Mouse (Mus musculus): ENCODE data around the gene Stx12. TPM values are rescaled to one million over a fixed set of nuclear protein-coding genes. Genes with fewer than 3 reads are reported as not detected.

Stx12 gene
- total and polyA plus RNA-seq, 3 experiments: 6.7 to 39.6 (median 34.8) TPM

GRCm38 (mm10) chr4:132873481-132874362 lies 10.6 kb downstream of the Stx12 start:
- Histone ChIP-seq H3K4me3 (ENCODE audit: low read depth, low read length) (no peak overlapping the region), H3K36me3 (replicated peaks) (peaks cover 82% of the 10 kb centered on the region), H3K9me3 (replicated peaks) (no peaks in the 10 kb centered on the region), H3K4me1 (ENCODE audit: insufficient read depth, low read depth, low read length) (peaks cover 10% of the 10 kb centered on the region; the same call in 1 of the 2 replicates), H3K27me3 (ENCODE audit: insufficient read depth, low read length) (no peaks in the 10 kb centered on the region)
- ATAC-seq (ENCODE audit: extremely low read depth, insufficient number of reproducible peaks, low FRiP score, poor library complexity, severe bottlenecking) (no peak), DNase-seq (ENCODE audit: low spot score) (no peak)
- TF ChIP-seq GATA2 (IDR thresholded peaks at IDR 0.05; ENCODE audit: borderline replicate concordance, low read depth, low read length): no peak
- no peak for TF ChIP-seq GATA1 (IDR thresholded peaks at IDR 0.05; ENCODE audit: borderline replicate concordance, low read length)
- TF ChIP-seq CTCF (IDR thresholded peaks at IDR 0.05; ENCODE audit: low read depth, low read length): no peak
- TF ChIP-seq TAL1 (conservative IDR thresholded peaks at IDR 0.05; ENCODE audit: low read depth, low read length): no peak
- TF ChIP-seq POLR2AphosphoS5 (IDR thresholded peaks at IDR 0.05; ENCODE audit: insufficient replicate concordance, low read depth, low read length): no peak

DNA sequence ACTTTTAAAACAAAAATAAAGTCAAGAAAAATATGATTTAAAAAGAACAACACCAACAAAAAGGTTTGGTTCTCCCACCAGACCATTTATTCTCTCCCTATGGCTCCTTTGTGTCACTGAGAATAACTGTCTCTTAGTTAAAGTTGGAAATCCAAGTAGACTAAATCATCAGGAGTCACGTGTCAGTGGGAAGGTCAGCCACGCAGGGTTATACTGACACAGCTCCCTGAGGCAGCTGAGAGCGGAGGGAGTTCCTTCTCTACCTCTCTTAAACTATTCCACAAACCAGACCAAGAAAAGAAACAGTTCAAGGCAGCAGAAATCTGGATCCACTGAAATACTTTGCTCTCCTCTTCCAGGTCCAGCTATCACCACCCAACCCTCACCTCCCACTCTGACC lies 13.2 kb downstream of the Stx12 start:
- no peak overlapping the region for H3K4me3 ChIP-seq (ENCODE audit: low read depth, low read length)
- no peaks in the 10 kb centered on the region for H3K27me3 ChIP-seq (ENCODE audit: insufficient read depth, low read length)
- no peak for ATAC-seq (ENCODE audit: extremely low read depth, insufficient number of reproducible peaks, low FRiP score, poor library complexity, severe bottlenecking)
- H3K9me3 ChIP-seq (replicated peaks): no peaks in the 10 kb centered on the region
- no peak for TF ChIP-seq GATA1 (IDR thresholded peaks at IDR 0.05; ENCODE audit: borderline replicate concordance, low read length)
- TF ChIP-seq TAL1 (conservative IDR thresholded peaks at IDR 0.05; ENCODE audit: low read depth, low read length): no peak
- no peak for TF ChIP-seq POLR2AphosphoS5 (IDR thresholded peaks at IDR 0.05; ENCODE audit: insufficient replicate concordance, low read depth, low read length)
- H3K4me1 ChIP-seq (ENCODE audit: insufficient read depth, low read depth, low read length): peaks cover 5% of the 10 kb centered on the region; the same call in 1 of the 2 replicates
- H3K36me3 ChIP-seq (replicated peaks): peaks cover 85% of the 10 kb centered on the region
- DNase-seq (ENCODE audit: low spot score): no peak

DNA sequence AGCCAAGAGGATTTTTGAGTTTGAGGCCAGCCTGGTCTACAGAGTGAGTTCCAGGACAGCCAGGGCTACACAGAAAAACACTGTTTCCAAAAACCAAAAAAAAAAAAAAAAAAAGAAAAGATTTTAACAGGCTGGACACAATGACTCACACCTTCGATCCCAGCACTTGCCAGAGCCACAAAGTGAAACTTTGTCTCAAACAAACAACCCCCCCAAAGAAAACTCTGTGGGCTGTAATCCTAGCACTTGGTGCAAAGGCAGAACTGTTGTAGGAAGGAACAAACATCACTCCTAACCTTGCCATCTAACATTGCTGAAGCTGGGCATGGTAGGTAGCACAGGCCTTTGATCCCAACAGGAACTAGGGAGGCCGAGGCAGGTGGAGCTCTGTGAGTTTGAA lies 19.5 kb downstream of the Stx12 start:
- Histone ChIP-seq H3K9me3 (replicated peaks) (no peaks in the 10 kb centered on the region), H3K4me3 (ENCODE audit: low read depth, low read length) (no peak overlapping the region), H3K27me3 (ENCODE audit: insufficient read depth, low read length) (no peaks in the 10 kb centered on the region), H3K36me3 (replicated peaks) (peaks cover 80% of the 10 kb centered on the region), H3K4me1 (ENCODE audit: insufficient read depth, low read depth, low read length) (peaks cover 9% of the 10 kb centered on the region; the same call in 1 of the 2 replicates)
- TF ChIP-seq CTCF (IDR thresholded peaks at IDR 0.05; ENCODE audit: low read depth, low read length): no peak
- no peak for TF ChIP-seq GATA1 (IDR thresholded peaks at IDR 0.05; ENCODE audit: borderline replicate concordance, low read length)
- no peak for TF ChIP-seq GATA2 (IDR thresholded peaks at IDR 0.05; ENCODE audit: borderline replicate concordance, low read depth, low read length)
- TF ChIP-seq TAL1 (conservative IDR thresholded peaks at IDR 0.05; ENCODE audit: low read depth, low read length): no peak
- TF ChIP-seq POLR2AphosphoS5 (IDR thresholded peaks at IDR 0.05; ENCODE audit: insufficient replicate concordance, low read depth, low read length): no peak
- ATAC-seq (ENCODE audit: extremely low read depth, insufficient number of reproducible peaks, low FRiP score, poor library complexity, severe bottlenecking): no peak
- no peak for DNase-seq (ENCODE audit: low spot score)

DNA sequence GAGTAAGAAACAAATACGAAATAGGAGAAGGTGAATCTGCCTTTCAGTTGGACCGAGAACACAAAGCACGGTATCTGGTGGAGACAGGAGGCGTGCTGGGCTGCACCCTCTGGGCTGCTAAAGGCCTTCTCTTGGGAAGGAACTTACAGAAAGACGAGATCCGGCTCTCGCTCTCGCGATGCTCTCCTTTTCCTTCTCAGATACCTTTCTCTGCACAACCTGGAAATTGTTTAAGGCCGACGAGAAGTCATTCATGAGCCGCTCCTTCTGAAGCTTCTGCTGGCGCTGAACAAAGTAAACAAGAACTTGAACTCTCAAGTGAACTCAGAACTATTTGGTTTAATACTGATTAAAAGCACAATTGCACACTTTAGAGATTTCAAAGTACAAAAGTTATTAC lies 21.3 kb downstream of the Stx12 start:
- DNase-seq (ENCODE audit: low spot score) (no peak), ATAC-seq (ENCODE audit: extremely low read depth, insufficient number of reproducible peaks, low FRiP score, poor library complexity, severe bottlenecking) (no peak)
- TF ChIP-seq GATA1 (IDR thresholded peaks at IDR 0.05; ENCODE audit: borderline replicate concordance, low read length) (no peak), POLR2AphosphoS5 (IDR thresholded peaks at IDR 0.05; ENCODE audit: insufficient replicate concordance, low read depth, low read length) (no peak), GATA2 (IDR thresholded peaks at IDR 0.05; ENCODE audit: borderline replicate concordance, low read depth, low read length) (no peak), CTCF (IDR thresholded peaks at IDR 0.05; ENCODE audit: low read depth, low read length) (no peak), TAL1 (conservative IDR thresholded peaks at IDR 0.05; ENCODE audit: low read depth, low read length) (no peak)
- Histone ChIP-seq H3K4me1 (ENCODE audit: insufficient read depth, low read depth, low read length) (peaks cover 11% of the 10 kb centered on the region; the same call in 1 of the 2 replicates), H3K27me3 (ENCODE audit: insufficient read depth, low read length) (no peaks in the 10 kb centered on the region), H3K4me3 (ENCODE audit: low read depth, low read length) (no peak overlapping the region), H3K36me3 (replicated peaks) (peaks cover 79% of the 10 kb centered on the region), H3K9me3 (replicated peaks) (no peaks in the 10 kb centered on the region)

GRCm38 (mm10) chr4:132860880-132861279 lies 23.4 kb downstream of the Stx12 start:
- peaks cover 78% of the 10 kb centered on the region for H3K36me3 ChIP-seq (replicated peaks)
- no peak for DNase-seq (ENCODE audit: low spot score)

DNA sequence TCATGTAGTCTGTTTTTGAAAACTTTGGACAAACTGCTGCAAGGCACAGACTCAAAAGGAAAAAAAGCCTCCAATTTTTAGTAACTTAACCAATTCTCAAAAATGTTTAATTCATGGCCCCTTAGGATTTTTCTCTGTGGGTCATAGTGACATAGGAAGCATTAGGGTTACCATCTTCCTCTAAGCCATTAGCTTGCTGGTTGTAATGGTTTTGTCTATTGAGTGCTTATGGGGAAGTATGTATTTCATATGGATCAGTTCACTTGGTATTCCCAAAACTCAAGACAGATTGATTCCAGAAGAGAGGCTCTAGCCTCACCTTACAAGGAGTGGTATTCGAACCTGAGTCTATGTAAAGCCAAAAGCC lies 40.6 kb downstream of the Stx12 start:
- no peak for ATAC-seq (ENCODE audit: extremely low read depth, insufficient number of reproducible peaks, low FRiP score, poor library complexity, severe bottlenecking)
- Histone ChIP-seq H3K36me3 (replicated peaks) (peaks cover 25% of the 10 kb centered on the region), H3K27me3 (ENCODE audit: insufficient read depth, low read length) (no peaks in the 10 kb centered on the region), H3K4me1 (ENCODE audit: insufficient read depth, low read depth, low read length) (peaks cover 37% of the 10 kb centered on the region), H3K4me3 (ENCODE audit: low read depth, low read length) (no peak overlapping the region; the same call in 1 of the 2 replicates), H3K9me3 (replicated peaks) (no peaks in the 10 kb centered on the region)
- TF ChIP-seq TAL1 (conservative IDR thresholded peaks at IDR 0.05; ENCODE audit: low read depth, low read length) (no peak), CTCF (IDR thresholded peaks at IDR 0.05; ENCODE audit: low read depth, low read length) (no peak), POLR2AphosphoS5 (IDR thresholded peaks at IDR 0.05; ENCODE audit: insufficient replicate concordance, low read depth, low read length) (no peak), GATA1 (IDR thresholded peaks at IDR 0.05; ENCODE audit: borderline replicate concordance, low read length) (no peak), GATA2 (IDR thresholded peaks at IDR 0.05; ENCODE audit: borderline replicate concordance, low read depth, low read length) (no peak)
- DNase-seq (ENCODE audit: low spot score): no peak

More at GRCm38 (mm10) chr4:132860880-132861279, 23.4 kb downstream of the Stx12 start:
- peaks cover 11% of the 10 kb centered on the region; the same call in 1 of the 2 replicates for H3K4me1 ChIP-seq (ENCODE audit: insufficient read depth, low read depth, low read length)
- no peak for TF ChIP-seq GATA2 (IDR thresholded peaks at IDR 0.05; ENCODE audit: borderline replicate concordance, low read depth, low read length)
- TF ChIP-seq GATA1 (IDR thresholded peaks at IDR 0.05; ENCODE audit: borderline replicate concordance, low read length): no peak
- no peak for TF ChIP-seq CTCF (IDR thresholded peaks at IDR 0.05; ENCODE audit: low read depth, low read length)
- TF ChIP-seq TAL1 (conservative IDR thresholded peaks at IDR 0.05; ENCODE audit: low read depth, low read length): no peak
- no peak for TF ChIP-seq POLR2AphosphoS5 (IDR thresholded peaks at IDR 0.05; ENCODE audit: insufficient replicate concordance, low read depth, low read length)
- no peak for ATAC-seq (ENCODE audit: extremely low read depth, insufficient number of reproducible peaks, low FRiP score, poor library complexity, severe bottlenecking)
- H3K4me3 ChIP-seq (ENCODE audit: low read depth, low read length): no peak overlapping the region
- no peaks in the 10 kb centered on the region for H3K27me3 ChIP-seq (ENCODE audit: insufficient read depth, low read length)
- no peaks in the 10 kb centered on the region for H3K9me3 ChIP-seq (replicated peaks)
